Mouse (Mus musculus) kidney, adult 2 months (tissue): ENCODE results near the gene Szt2.

Source experiments
- CTCF ChIP-seq: fragments of 200-500 bp; conservative IDR thresholded peaks from 2 replicates; pipeline ENCODE4 v1.5.1; 2011; ENCODE audit warnings: low read depth, mild to moderate bottlenecking, control low read depth, low read length, moderate library complexity, mixed read lengths; ENCODE audit not compliant: insufficient read depth, insufficient read length
- POLR2A ChIP-seq: fragments of 200-500 bp; IDR thresholded peaks from one replicate; pipeline ENCODE4 v1.6.1; 2011; ENCODE audit warnings: low read depth, low read length, control low read depth

GRCm38 (mm10) chr4:118351828-118352227 lies 57.2 kb downstream of the Szt2 start:
- TF ChIP-seq CTCF (no peak), POLR2A (no peak)
